Mouse (Mus musculus) CD4-positive helper T cell, adult 2 months (primary cell): Measurements from ENCODE around the gene Ccser1.

Experiments
- DNase-seq: peaks from one replicate; pipeline ENCODE4 v3.0.0-alpha.2; 2012; ENCODE audit warnings: low read depth, missing footprints, low spot score

Gene Ccser1

DNA sequence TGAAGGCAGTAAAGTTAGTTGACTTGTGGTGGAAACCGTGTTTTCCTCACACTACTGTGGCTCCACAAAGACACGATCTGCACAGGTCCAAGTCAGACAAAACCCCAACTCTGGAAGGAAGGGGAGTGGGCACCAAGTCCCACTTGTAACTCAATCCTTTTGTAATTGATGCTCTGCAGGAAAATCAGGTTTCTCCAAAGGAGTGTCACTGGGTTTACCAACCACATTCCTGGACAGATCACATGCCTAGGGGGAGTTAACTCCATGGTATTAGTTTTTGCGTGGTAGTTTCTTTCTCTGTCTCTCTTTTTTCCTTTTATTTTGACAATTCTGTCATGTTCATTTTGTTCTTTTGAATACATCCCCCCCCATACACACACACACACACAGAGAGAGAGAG lies 252.0 kb downstream of the Ccser1 start:
- DNase-seq: no peak

DNA sequence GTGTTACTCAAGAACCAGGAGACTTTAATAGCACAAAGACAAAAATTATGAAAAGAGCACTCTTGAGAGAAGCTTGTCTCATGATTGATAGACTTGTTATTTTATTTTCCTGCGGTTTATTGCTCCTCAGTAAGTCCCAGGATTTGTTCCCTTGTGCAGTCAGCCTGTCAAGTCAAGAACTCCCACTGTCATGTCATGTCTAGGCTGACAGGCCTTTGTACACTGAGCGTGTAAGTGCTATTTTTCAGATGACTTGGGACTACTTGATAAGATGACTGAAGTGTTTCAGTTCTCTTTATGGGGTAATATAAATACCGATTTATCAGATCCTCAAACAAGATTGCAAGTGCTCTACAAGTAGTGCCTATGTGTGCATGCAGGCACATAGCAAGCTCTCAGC lies 252.6 kb downstream of the Ccser1 start:
- DNase-seq: no peak

DNA sequence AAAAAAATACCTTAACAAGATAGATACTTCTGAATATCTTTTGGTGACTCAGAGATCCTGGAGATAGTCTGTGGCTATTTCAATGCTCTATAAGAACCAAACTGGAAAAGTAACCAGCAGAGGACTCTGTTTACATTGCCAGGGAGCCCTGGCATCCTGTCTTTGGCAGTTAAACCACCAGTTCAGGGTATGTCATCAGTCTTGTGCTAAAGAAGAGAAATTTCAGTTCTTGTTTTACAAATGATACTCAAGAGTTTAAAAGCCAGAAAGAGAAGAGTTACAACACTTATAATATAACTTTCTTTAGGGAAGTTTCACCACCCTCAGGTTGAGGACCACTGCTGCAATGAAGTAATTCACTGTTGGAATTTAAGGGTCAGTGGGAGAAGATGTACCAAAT lies 258.0 kb downstream of the Ccser1 start:
- DNase-seq: no peak

DNA sequence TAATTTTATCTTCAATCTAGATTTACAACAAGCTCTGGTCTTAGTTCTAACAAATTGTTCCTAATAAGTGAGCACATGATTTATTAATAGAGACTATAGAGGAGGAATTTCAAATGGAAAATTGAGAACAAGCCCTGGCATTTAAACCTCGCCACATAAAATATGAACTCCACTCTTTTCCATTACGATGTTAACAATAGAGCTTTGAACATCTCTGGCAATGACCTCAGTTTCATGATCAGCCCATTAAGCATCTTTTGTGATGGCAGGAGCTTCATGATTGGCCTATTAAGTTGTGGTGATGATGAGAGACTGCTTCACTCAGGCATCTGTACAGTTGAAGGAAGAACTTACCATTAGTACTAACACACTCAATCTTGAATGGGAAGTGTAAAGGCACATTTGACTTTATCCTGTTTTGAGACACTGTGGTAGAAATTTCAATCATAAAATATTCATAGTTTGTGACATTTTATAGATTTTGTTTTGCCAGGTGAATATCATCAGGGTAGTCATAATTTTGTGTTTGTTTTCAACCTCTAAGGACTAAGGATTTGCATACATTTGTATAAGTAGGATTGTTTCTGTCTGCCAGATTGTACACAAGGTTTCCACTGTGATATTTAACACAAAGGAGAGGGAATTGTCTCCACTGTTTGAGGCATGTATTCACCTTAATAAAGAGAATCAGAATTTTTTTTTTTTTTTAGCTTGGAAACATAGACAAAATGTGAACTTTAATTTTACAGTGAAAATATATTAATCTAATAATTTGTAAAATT lies 291.4 kb downstream of the Ccser1 start:
- DNase-seq: no peak

DNA sequence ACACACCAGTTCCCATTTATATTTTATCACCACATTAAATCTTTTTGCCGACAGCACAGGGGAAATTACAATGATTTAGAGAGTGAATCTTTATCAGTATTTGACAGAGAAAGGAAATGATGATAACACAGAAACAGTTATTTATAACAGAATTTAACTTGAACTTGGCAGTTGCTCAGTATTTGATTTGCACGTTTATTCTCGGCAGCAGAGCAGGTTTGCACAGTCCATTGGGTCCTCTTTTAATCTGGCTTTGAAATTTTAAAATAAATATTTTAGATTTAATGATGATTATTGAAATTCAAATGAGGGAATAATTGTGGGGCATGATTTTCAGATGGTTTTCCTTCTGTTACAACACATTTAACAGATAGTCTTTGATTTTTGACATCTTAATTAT lies 305.2 kb downstream of the Ccser1 start:
- DNase-seq: no peak

DNA sequence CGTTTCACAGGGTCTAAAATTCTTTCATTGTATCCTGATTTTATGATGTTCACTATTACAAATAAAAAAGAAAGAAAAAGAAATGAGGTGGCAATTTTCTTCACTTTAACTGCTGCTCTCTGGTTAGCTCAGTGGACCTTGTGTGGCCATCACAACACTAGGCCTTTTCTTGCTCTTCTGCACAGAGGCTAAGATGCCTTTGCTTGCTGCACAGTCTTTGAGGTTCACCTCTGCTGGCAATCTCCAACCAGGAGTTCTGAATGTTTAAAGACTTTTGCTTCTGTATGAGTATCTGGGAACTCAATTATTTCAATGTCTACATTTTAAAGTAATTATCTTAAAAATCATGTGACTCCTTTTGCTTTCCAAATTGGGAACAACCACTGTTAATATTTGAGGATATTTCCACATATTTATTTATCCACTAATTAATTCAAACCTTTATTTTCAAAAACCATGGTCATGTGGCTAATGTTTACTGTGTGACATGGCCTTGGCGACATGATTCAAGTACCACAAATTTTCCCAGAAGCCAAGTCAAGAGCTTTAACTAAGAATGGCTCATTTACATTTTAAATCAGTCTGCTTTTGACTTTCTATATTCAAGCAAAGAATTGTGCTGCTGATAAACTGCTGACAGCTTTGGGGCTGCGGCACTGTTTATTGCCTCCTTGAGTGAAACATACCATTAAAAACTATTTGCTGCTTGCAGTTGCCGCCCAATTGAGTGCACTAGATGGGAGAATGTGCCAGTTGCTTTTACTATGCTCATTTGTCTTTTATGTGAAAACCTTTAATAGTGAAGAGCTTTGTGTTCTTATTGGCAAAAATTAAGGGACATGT lies 312.1 kb downstream of the Ccser1 start:
- DNase-seq: no peak

DNA sequence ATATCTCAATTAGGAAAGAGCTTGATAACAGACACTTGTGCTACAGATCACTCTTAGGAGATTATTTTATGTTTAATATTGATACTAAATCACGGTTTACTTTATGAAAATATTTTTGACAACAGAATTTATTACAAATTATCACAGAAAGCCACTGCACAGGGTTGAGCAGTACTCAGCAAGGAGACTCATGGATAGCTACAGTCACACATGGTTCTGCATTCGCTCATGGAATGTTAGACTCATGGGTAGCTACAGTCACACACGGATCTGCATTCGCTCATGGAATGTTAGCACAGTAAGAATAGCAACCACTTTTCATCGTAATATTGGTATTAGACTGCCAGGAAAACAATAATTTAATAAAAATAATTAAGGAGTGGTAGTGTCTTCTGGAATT lies 313.3 kb downstream of the Ccser1 start:
- DNase-seq: no peak

DNA sequence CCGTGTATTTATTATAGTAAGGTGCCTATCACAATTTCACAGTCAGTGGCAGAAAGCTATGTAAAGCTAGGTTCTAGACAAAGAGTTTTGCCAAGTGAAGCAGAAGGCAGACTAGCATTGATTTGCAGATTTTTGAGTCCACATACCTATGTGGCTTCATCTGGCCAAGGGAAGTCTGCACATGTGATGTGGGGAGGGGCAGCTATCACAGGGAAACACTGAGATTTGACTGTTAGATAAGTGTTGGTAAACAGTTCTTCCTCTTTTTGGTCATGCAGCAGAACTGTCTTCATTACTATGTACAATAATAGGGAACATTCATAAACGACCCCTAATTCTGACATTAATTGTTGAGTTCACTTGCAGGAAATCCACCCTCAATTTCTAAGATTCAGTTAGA lies 335.2 kb downstream of the Ccser1 start:
- no peak for DNase-seq

DNA sequence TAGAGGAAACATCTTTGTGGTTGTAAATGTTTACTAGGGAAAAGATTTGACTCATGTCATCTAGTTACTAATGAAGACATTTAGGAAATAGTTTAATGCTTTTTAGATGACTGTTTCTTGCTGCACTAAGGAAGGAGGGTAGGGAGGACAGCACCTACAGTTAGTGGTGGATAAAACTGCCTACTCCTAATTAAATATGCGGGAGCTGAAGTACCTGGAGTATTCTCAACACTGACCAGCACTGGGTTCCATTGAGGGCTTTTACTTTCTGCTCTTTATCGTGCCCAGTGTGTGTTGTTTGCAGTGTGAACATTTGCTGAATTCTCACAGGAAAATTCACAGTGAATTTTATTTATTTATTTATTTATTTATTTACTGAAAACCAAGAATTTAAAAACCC lies 341.5 kb downstream of the Ccser1 start:
- no peak for DNase-seq

DNA sequence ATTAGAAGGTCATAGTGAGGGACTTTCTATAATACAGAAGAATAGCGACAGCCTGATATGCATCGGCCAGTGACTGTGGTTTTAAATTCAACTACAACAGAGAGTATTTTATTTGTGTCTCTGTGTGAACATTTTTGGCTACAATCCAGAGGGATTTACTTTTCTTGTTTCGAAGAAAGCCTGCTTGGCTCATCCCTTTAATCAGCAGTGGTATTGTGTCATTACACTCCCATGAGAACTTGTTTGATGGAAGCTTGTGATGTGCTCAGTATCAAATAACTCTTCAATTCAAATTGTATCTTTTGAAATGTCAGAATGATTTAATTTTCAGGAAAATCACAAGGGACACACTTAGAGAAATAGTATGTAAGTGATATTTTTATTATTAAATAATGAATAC lies 342.0 kb downstream of the Ccser1 start:
- no peak for DNase-seq

DNA sequence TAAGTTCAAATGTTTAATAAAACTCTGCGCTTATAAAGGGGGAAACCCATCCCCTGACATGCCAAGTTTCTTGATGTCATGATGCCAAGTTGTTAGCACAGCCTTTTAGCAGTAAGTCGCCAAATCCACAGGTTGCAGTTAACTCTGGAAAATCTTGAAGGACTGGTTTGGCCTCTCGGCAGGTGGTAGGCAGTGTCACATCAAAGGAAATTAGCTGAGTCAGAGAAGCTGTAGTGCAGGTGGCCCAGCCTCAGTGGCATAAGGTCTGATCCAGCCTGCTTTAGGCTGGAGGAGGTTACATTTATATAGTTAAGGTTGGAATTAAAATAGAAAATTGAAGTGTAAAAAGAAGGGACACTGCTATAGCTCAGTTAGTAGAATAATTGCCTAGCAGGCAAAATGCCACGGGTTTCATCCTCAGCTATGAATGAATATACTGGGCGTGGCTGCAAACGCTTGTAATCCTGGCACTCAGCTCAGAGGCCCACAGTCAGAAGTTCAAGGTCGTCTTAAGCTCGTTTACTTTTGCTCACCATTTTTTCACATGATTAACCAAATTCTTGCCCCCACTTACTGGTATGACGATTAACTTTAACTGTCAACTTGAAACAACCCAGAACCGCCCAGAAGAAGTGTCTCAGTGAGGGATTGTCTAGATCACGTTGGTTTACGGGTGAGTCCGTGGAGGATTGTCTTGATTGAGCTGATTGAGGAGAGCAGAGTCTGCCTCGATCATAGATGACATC lies 343.8 kb downstream of the Ccser1 start:
- DNase-seq: no peak

DNA sequence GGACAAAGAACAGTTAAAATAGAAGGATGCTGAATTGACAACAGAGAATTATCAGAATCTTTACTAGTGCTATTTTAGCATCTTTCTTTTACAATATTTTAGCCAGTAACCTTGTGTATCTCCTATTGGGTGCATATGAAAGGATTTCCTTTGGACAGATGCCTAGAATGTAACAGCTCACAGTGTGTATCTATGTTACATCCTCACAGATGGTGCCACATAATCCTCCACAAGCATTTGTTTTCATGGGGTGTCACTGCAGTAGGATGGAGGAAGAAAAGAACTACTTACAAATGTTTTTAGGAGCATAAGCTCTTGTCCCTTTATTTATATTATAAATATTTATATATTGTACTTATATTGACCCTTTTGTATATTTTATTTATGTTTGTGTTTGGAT lies 360.6 kb downstream of the Ccser1 start:
- DNase-seq: no peak

DNA sequence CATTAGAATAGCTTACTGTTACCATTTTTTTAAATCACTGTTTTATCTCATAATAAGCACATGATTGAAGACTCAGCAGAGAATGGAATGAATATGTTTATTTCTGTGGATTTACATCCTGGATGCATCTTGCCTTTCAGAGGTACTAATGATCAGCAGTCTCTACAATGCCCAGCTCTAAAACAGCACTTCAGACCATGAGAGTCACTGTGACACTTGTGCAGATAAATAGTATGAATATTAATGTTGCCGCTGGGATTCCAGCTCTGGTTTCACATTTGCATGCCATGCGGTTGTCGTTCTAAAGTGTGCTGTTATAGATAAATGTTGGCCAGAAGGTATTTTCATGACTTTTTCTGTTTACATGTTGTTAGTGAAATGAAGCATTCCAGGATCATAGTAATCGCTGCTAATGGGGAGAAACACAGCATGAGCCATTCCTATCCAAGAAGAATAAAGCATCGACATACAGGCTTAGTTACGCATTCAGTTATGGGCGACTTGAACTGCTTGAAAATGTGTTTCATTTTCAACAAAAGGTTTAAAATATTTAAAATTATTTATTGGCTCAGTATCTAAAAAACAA lies 363.4 kb downstream of the Ccser1 start:
- DNase-seq: no peak

DNA sequence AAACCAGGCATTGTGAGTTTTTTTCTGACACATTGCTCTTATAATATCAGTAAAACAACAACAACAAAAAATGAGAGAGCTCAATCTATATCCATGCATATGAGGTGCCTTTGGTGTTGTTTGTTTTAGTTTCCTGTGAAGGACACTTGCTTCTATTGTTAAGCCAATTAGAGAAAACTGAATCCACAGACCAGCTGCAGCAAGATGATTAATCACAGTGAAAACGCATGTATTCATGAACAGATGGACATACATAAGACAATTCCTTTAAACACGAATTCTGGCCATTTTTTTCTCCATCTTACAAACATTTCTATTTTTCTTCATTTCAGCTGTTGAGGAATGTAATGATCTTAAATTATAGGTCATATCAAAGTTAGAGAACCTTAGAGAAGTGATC lies 387.4 kb downstream of the Ccser1 start:
- DNase-seq: no peak

DNA sequence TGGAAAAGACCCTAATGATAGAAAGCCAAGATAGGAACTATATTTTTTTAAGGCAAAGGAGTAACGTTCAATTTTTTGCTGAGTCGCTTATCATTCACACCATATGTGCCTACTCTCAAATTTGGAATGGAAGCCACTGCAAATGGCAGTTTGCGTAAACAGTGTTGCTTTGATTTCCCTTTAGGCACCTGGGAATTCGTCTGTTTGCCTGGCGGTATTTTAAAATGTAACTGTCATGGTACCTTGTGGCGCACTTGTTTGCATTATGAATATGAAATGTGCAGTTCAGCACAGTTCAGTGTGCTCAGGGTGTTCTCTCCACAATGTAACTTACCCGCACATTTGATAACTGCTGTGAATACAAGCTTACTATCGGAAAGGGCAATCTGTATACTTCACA lies 387.8 kb downstream of the Ccser1 start:
- DNase-seq: no peak

DNA sequence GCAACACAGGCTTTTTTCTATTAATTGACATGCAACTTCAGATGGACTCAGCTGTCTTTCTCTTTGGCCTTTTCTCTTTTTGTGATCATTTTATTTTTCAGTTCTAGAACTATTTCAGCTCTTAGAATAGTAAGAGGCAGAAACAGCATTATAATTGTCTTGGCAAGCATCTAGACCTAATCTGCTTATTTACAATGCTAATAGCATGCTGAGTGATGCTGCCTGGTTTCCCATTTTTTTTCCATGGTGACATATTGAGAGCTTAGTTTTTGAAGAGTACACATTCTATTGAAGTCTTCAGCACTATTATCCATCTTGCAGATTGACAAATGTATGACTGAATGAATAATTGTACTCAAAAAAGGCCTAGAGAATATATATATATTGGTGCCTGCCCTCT lies 401.6 kb downstream of the Ccser1 start:
- DNase-seq: no peak

DNA sequence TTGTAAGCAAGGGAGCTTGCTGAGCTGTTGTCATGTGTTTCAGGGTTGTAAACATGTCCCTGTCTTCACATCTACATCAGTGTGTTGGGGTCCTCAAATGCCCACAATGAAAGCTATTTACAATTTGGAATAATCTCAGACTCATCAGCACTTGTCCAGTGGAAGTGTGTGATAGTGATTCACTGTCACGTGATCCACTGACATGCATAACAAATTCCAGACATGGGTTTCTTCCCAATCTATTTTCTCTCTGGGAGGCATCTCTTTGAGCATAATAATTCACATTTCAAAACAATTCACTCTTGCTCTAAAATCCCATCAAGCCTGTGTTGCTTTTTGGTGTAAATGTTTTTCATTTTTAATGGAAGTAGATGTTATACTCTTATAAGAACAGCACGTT lies 408.9 kb downstream of the Ccser1 start:
- no peak for DNase-seq

DNA sequence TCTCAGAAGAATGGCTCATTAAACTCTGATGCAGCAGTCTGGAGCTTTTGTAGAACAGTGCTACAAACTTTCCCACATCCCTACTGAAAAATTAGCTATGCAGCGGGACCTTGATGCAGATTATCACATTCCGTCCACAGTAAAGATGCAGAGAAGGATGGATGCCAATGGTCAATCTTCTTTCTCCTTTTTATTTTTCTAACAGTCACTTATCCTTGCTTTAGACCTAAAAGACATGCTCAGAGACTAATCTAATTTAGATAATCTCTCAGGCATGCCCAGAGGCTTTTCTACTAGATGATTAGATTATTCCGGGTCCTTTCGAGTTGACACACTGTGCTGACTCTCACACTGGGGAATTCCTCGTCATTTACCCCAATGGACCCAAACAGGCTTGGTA lies 421.8 kb downstream of the Ccser1 start:
- DNase-seq: no peak

DNA sequence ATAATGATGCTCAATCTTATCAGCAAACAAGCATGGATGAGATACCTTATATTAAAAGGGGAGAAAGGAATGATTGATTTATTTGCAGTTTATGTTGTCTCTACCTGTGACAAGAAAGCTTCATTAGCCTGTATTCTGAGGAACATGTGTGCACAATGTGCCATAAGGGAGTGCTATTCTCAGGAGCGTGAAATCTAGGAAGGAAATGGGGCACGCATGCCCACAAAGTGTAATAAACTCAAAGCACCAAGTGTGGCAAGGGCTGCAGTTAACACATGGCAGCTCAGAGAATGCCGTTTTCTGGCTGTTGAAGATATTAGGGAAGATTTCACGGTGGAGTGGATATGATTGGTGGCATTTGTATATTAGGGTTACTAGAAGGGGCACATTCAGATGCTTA lies 434.8 kb downstream of the Ccser1 start:
- no peak for DNase-seq

DNA sequence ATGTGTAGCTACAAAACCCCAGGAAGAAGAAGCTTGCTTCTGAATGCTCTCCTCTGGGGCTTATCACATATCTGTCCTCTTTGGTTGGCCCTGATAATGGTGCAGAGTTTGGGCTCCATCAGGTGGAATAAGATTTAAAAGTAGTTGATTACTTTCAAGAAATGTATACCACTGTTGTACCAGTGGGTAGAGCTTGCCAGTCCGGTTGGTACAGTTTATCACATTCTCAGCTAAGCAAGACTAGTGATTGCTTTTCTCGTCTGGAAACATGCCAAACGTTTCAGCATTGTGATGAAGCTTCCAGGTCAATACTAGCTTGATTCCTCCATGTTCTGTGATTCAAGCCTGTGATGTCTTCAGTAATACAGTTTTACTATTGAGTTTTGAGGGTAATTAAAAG lies 441.6 kb downstream of the Ccser1 start:
- no peak for DNase-seq

DNA sequence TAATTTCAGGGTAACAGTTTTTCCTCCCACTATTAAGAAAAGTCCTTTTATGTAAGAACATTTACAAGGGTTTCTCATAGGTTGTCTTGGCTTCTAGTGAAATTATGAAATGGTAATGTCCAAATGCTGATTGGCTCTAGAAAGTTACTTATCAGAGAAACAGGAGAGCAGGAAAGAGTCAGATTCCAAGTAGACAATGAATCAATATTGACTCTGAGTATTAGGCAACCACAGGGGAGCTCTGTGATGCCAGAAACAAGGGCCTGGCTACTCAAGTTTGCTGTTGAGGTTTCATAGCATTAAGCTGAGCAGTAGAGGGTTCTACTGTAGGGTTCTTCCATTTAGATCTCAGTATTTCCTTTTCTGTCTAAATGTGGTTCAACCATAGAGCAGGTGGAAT lies 481.3 kb downstream of the Ccser1 start:
- DNase-seq: no peak

DNA sequence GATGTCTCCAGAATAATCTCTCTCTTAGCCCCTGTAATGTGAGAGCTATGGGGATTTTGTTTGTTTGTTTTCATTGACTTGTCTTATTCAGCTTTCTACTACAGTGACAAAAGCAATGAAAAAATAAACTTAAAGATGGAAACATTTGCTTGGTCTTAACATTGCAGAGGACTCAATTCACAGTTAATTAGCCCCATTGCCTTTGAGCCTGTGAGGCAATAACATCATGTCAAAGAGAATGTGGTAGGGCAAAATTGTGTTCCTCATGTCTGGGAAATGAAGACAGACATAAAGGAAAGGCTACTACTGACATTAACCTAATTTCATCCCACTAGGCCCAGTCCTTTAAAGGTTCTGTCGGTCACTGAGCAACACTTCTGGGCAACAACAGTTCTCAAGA lies 484.4 kb downstream of the Ccser1 start:
- DNase-seq: no peak
